Mouse (Mus musculus): ENCODE measurements at regions not wholly inside any gene's neighbourhood (a gene's known extent, or its start where the extent isn't known, plus 50 kb on each side); places are given as distances from the start of the nearest gene placed in this dataset.
A peak's percentile ranks its signal among the peaks of the same experiment; 100 is the strongest.

DNA sequence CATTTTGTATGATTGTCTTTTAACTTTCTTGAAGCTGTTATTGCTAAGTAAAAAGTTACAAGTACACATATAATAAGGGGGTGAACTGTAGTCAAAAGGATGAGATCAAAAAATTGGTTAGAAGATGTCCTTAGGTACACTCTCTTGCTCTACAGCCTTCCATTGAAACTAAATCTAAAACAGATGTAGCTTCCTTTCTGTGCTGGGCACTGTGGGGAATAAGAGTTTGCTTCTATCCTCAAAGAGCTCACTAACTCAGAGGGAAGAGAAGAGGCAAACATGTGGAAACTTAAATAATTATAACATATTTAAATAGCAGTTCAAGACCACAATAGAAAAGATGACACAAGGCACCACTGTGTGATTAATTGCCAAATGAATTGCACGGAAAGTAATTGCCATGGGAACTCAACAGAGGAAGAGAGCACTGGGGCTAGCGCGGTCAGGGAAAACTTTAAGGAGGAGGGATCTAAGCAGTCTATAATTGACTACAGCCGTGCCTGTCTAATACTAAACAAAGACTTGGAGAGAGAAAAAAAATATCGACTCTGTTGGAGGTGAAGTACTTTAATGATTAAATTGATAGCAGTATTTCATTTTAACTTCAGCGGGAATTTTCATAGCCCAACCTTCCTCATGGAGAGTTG lies 57.9 kb upstream of the Ammecr1 start:
- peak; percentile 32 for DNase-seq

DNA sequence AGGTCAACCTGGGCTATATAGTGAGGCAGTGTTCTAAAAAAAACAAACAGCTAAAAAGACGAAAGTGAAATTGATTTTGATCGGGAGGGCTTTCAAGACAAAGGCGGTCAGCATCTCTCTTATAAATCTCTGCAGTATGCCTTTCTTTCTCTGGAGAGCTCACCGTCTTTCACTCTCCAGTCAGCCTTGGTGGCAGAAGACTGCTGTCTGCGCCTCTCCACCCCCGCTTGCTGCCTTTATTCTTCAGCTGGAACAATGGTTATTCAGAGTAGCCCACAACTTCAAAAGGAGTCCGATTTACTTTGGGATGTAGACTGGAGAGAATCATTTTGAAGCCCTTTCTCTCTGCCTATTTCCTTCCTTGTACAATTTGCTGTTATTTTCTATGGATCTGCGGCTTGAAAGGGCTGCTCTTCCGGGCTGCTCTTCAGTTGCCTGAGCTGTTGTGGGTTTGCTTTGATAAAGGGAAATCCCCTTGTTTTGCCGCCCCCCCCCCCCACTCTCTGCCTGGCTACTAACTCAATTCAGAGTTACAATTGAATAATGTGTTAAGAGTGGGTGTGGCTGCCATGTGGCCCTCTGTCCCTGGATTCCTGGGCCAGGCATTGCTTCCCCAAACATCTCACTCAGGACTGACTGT lies 64.0 kb upstream of the Ammecr1 start:
- DNase-seq, result no peak

DNA sequence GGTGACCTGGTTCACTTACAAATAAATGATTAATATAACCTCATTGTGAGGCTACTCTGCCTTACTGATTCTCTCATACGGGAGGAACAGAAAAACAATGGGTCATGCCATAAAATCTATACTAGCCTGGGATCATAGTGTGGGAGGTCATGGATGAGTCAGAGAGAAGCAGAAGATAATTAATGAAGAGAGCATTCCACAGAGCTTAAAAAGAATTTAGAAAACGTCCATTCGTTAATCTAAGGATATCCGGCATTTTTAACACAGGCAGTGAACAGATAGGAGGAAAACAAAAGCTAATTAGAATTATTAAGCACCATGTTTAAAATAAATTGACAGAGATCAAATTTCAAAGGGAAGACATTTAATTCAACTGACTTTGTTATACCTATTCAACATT lies 59.5 kb upstream of the Rtl9 start:
- no peak for DNase-seq

DNA sequence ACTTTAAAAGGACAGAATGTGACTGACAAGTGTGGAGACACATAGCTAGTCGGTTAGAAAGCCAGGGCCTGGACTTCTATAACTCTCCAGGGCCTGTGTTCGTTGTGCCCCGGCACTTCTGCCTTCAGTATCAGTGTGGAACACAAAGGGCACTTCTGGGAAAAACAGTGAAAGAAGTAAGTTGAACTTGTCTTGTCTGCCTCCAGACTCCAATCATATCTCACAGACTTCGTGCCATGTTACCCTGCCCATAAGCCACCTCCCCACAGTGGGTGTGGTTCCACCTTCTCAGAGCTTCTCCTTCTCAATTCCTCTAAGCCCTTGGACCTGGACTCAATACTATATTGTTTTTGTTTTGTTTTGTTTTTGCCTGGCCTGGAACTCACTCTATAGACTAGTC lies 55.1 kb upstream of the Rtl9 start:
- no peak for DNase-seq

- no peak for DNase-seq
Measured at GRCm38 (mm10) chrX:143046293-143046692, 53.1 kb upstream of the Rtl9 start.
